14 mouse cellular contexts compared by ENCODE assay signal in the genomic region with DNA sequence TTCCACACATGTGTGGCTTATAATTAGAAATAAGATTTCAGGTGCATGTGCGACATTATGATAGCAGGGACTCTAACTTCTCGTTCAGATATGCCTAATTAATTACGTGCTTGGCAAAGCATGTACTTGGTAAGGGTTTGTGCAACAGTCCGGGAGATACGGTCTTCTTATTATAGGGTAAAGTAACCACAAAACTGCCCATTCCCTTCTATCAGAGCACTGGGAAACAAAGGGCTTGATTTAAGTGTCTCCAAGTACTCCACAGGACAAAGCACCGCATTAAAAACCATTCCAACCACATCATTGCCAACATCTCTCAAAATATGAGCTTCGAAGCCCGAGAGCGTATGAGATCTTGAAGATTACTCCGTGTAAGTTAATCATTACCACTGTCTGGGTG.
A peak's percentile ranks its signal among the peaks of the same experiment; 100 is the strongest.
DNase-seq lines count a peak whose midpoint lies in the region; ATAC-seq and TF ChIP-seq lines count a peak whose summit lies in the region.
"Had no signal": no experiment of that assay in that cellular context is flagged by ENCODE, and none has a peak within 500 bp of the region (broad histone marks: within the 10 kb centered on the region; RNA-seq: fewer than 3 reads in every experiment).

No protein-coding gene starts in this region.

- DNase-seq in forebrain, embryonic 14.5 days (ENCODE audit: low spot score) = peak; percentile 34
- DNase-seq in forebrain, embryonic 10.5 days (ENCODE audit: extremely low spot score, low spot score) = no peak
- peak; percentile 53 for DNase-seq in brain, embryonic 14.5 days (ENCODE audit: low read depth)
- no peak for DNase-seq in right cerebral cortex, postnatal 4 days
- DNase-seq in adrenal gland, postnatal 4 days (ENCODE audit: low spot score in 2 of 2) = no peak
- DNase-seq: adrenal gland, adult 2 months; gastrocnemius, adult 2 months; lung, postnatal 4 days; thymus, postnatal 4 days had no signal

- no peak for TF ChIP-seq CTCF in brain, embryonic 14.5 days (IDR thresholded peaks at IDR 0.05; ENCODE audit: borderline replicate concordance, extremely low read depth, insufficient read depth, insufficient read length)

- no peaks in the 10 kb centered on the region for H3K27me3 ChIP-seq in forebrain, embryonic 14.5 days (replicated peaks; ENCODE audit: control insufficient read depth, insufficient read depth, low read length)
- H3K27me3 ChIP-seq in forebrain, embryonic 10.5 days (ENCODE audit: poor library complexity, severe bottlenecking) = no peaks in the 10 kb centered on the region
- no peaks in the 10 kb centered on the region for H3K27me3 ChIP-seq in hindbrain, embryonic 16.5 days (replicated peaks; ENCODE audit: control insufficient read depth, insufficient read depth, low read length)
- no peaks in the 10 kb centered on the region for H3K27me3 ChIP-seq in neural tube, embryonic 12.5 days (replicated peaks)
- H3K27me3 ChIP-seq in intestine, embryonic 15.5 days (replicated peaks) = no peaks in the 10 kb centered on the region
- H3K27me3 ChIP-seq: limb, embryonic 12.5 days; liver, embryonic 15.5 days had no signal

- no peak overlapping the region for H3K4me3 ChIP-seq in forebrain, embryonic 14.5 days (ENCODE audit: low read depth, low read length)
- H3K4me3 ChIP-seq in forebrain, embryonic 10.5 days = no peak overlapping the region
- no peak overlapping the region for H3K4me3 ChIP-seq in hindbrain, embryonic 16.5 days (ENCODE audit: low read length)
- H3K4me3 ChIP-seq in neural tube, embryonic 12.5 days = no peak overlapping the region
- no peak overlapping the region for H3K4me3 ChIP-seq in intestine, embryonic 15.5 days (replicated peaks)
- H3K4me3 ChIP-seq: gastrocnemius, adult 2 months; limb, embryonic 12.5 days; liver, embryonic 15.5 days had no signal

- TF ChIP-seq POLR2A in brain, embryonic 14.5 days (IDR thresholded peaks at IDR 0.05; ENCODE audit: borderline replicate concordance, extremely low read depth, insufficient read depth, insufficient read length, poor library complexity, severe bottlenecking) = no peak

- no peak overlapping the region for H3K27ac ChIP-seq in forebrain, embryonic 14.5 days (ENCODE audit: low read depth, low read length)
- no peak overlapping the region for H3K27ac ChIP-seq in forebrain, embryonic 10.5 days
- H3K27ac ChIP-seq in hindbrain, embryonic 16.5 days (ENCODE audit: low read depth, low read length) = peak overlapping the region; percentile 30; the same call in 1 of the 2 replicates
- H3K27ac ChIP-seq in neural tube, embryonic 12.5 days = no peak overlapping the region
- H3K27ac ChIP-seq in intestine, embryonic 15.5 days = no peak overlapping the region
- H3K27ac ChIP-seq: gastrocnemius, adult 2 months; limb, embryonic 12.5 days; liver, embryonic 15.5 days had no signal

- H3K4me1 ChIP-seq in forebrain, embryonic 14.5 days (ENCODE audit: control insufficient read depth, insufficient read depth, low read length) = no peaks in the 10 kb centered on the region
- no peaks in the 10 kb centered on the region for H3K4me1 ChIP-seq in forebrain, embryonic 10.5 days
- no peaks in the 10 kb centered on the region for H3K4me1 ChIP-seq in hindbrain, embryonic 16.5 days (ENCODE audit: control insufficient read depth, insufficient read depth, low read depth, low read length)
- no peaks in the 10 kb centered on the region for H3K4me1 ChIP-seq in neural tube, embryonic 12.5 days
- H3K4me1 ChIP-seq in intestine, embryonic 15.5 days (replicated peaks) = no peaks in the 10 kb centered on the region
- H3K4me1 ChIP-seq: limb, embryonic 12.5 days; liver, embryonic 15.5 days had no signal

- ATAC-seq in forebrain, embryonic 14.5 days = peak; percentile 40; the same call in 1 of the 2 replicates
- ATAC-seq in hindbrain, embryonic 16.5 days = peak; percentile 38
- ATAC-seq in neural tube, embryonic 12.5 days (ENCODE audit: low FRiP score, low read depth) = peak; percentile 54
- no peak for ATAC-seq in intestine, embryonic 15.5 days

- WGBS in forebrain, embryonic 14.5 days = 72% methylated on average over 10 of the region's 10 CpGs
- WGBS in forebrain, embryonic 10.5 days = 87% methylated on average over 10 of the region's 10 CpGs
- WGBS in hindbrain, embryonic 16.5 days = 46% methylated on average over 10 of the region's 10 CpGs
- WGBS in neural tube, embryonic 12.5 days = 65% methylated on average over 10 of the region's 10 CpGs
- 81% methylated on average over 10 of the region's 10 CpGs for WGBS in intestine, embryonic 15.5 days

- no peak overlapping the region for H3K4me2 ChIP-seq in forebrain, embryonic 14.5 days (ENCODE audit: low read length)
- H3K4me2 ChIP-seq in hindbrain, embryonic 16.5 days (ENCODE audit: low read length) = peak overlapping the region; percentile 32; the same call in 1 of the 2 replicates
- H3K4me2 ChIP-seq in neural tube, embryonic 12.5 days (replicated peaks) = no peak overlapping the region
- H3K4me2 ChIP-seq in intestine, embryonic 15.5 days (replicated peaks) = no peak overlapping the region
- H3K4me2 ChIP-seq: limb, embryonic 12.5 days; liver, embryonic 15.5 days had no signal

- no peaks in the 10 kb centered on the region for H3K9me3 ChIP-seq in forebrain, embryonic 14.5 days (replicated peaks; ENCODE audit: control insufficient read depth, low read length)
- no peaks in the 10 kb centered on the region for H3K9me3 ChIP-seq in forebrain, embryonic 10.5 days
- no peaks in the 10 kb centered on the region for H3K9me3 ChIP-seq in hindbrain, embryonic 16.5 days (ENCODE audit: control insufficient read depth, low read length)
- no peaks in the 10 kb centered on the region for H3K9me3 ChIP-seq in neural tube, embryonic 12.5 days
- no peaks in the 10 kb centered on the region for H3K9me3 ChIP-seq in intestine, embryonic 15.5 days
- H3K9me3 ChIP-seq: liver, embryonic 15.5 days had no signal

- no peaks in the 10 kb centered on the region for H3K36me3 ChIP-seq in forebrain, embryonic 14.5 days (ENCODE audit: control insufficient read depth, insufficient read depth, low read length)
- H3K36me3 ChIP-seq in forebrain, embryonic 10.5 days (replicated peaks) = no peaks in the 10 kb centered on the region
- no peaks in the 10 kb centered on the region for H3K36me3 ChIP-seq in hindbrain, embryonic 16.5 days (ENCODE audit: control insufficient read depth, insufficient read depth, low read length)
- H3K36me3 ChIP-seq in neural tube, embryonic 12.5 days = no peaks in the 10 kb centered on the region
- H3K36me3 ChIP-seq in intestine, embryonic 15.5 days = no peaks in the 10 kb centered on the region
- H3K36me3 ChIP-seq: limb, embryonic 12.5 days; liver, embryonic 15.5 days had no signal

- no peak overlapping the region for H3K9ac ChIP-seq in forebrain, embryonic 14.5 days (ENCODE audit: low read length)
- no peak overlapping the region for H3K9ac ChIP-seq in hindbrain, embryonic 16.5 days (ENCODE audit: low read depth, low read length)
- no peak overlapping the region for H3K9ac ChIP-seq in neural tube, embryonic 12.5 days
- no peak overlapping the region for H3K9ac ChIP-seq in intestine, embryonic 15.5 days
- H3K9ac ChIP-seq: limb, embryonic 12.5 days; liver, embryonic 15.5 days had no signal

Comparison
In these comparisons a context has a peak if more than half of its experiments do, and no peak if none do; other contexts are left out.
1. DNase-seq: peak in forebrain, embryonic 14.5 days (single experiment) and brain, embryonic 14.5 days (single experiment); none in forebrain, embryonic 10.5 days (single experiment), right cerebral cortex, postnatal 4 days (single experiment) and adrenal gland, postnatal 4 days (0 of 2).